Mouse (Mus musculus) neural tube, embryonic 15.5 days (tissue): ENCODE results near the gene Rexo4. TPM values are rescaled to one million over a fixed set of nuclear protein-coding genes. Genes with fewer than 3 reads are reported as not detected.

ENCODE experiments used
- ATAC-seq: fragments of 200-750 bp; cut with Nextera tagmentation; 2 replicates; pipeline ENCODE4 v1.8.0; 2017; ENCODE audit warnings: mild to moderate bottlenecking, moderate TSS enrichment, moderate library complexity; ENCODE audit not compliant: low FRiP score
- H3K27ac ChIP-seq: fragments of 300-500 bp; sonication (generic); replicated peaks from 2 replicates; pipeline ENCODE4 v1.5.1; 2015; ENCODE audit warnings: mild to moderate bottlenecking, inconsistent platforms
- H3K27me3 ChIP-seq: fragments of 300-500 bp; sonication (generic); replicated peaks from 2 replicates; pipeline ENCODE4 v1.6.1; 2015; ENCODE audit warnings: inconsistent platforms
- H3K36me3 ChIP-seq: fragments of 300-500 bp; sonication (generic); 2 replicates; pipeline ENCODE4 v1.6.1; 2015; ENCODE audit warnings: inconsistent platforms
- H3K4me1 ChIP-seq: fragments of 300-500 bp; sonication (generic); 2 replicates; pipeline ENCODE4 v1.6.1; 2015; ENCODE audit warnings: inconsistent platforms
- H3K4me2 ChIP-seq: fragments of 300-500 bp; sonication (generic); 2 replicates; pipeline ENCODE4 v1.6.1; 2015; ENCODE audit warnings: inconsistent platforms, mild to moderate bottlenecking, moderate library complexity
- H3K4me3 ChIP-seq: fragments of 300-500 bp; sonication (generic); replicated peaks from 2 replicates; pipeline ENCODE4 v1.5.1; 2015; ENCODE audit warnings: mild to moderate bottlenecking, inconsistent platforms
- H3K9ac ChIP-seq: fragments of 300-500 bp; sonication (generic); replicated peaks from 2 replicates; pipeline ENCODE4 v1.6.1; 2015; ENCODE audit warnings: mild to moderate bottlenecking, inconsistent platforms
- H3K9me3 ChIP-seq: fragments of 300-500 bp; sonication (generic); replicated peaks from 2 replicates; pipeline ENCODE4 v1.6.1; 2016; ENCODE audit warnings: inconsistent platforms
- WGBS: fragments of 180-500 bp; shearing (Covaris S2); methylation state at CpG from one replicate; pipeline ENCODE4 v1.1.7; 2015; ENCODE audit warnings: mixed read lengths; 5-methylcytosine and 5-hydroxymethylcytosine counted together
- polyA plus RNA-seq: library from polyadenylated mRNA; unstranded; fragments of >200 nt; fragmentation: Nextera tagmentation; extraction: Ambion mirVana; gene quantifications from 2 replicates; pipeline ENCODE4 v1.2.1, GENCODE M21; 2015

Gene Rexo4
- polyA plus RNA-seq, 1 experiment from 2014 or later = 38.0 TPM

- H3K27ac ChIP-seq = no peak overlapping the region
- H3K4me2 ChIP-seq = no peak overlapping the region
- H3K36me3 ChIP-seq = no peaks in the 10 kb centered on the region
- no peaks in the 10 kb centered on the region for H3K9me3 ChIP-seq
- 64% methylated on average over 1 of the region's 1 CpGs for WGBS
- H3K4me1 ChIP-seq = peaks cover 17% of the 10 kb centered on the region
- H3K27me3 ChIP-seq = no peaks in the 10 kb centered on the region
- no peak for ATAC-seq
- no peak overlapping the region for H3K9ac ChIP-seq
- H3K4me3 ChIP-seq = no peak overlapping the region
Observed at GRCm38 (mm10) chr2:26936425-26936824, 27.8 kb downstream of the Rexo4 start.

- no peaks in the 10 kb centered on the region for H3K27me3 ChIP-seq
- no peak overlapping the region for H3K9ac ChIP-seq
- ATAC-seq = no peak
- H3K4me1 ChIP-seq = peaks cover 29% of the 10 kb centered on the region
- H3K4me2 ChIP-seq = no peak overlapping the region
- H3K36me3 ChIP-seq = peaks cover 6% of the 10 kb centered on the region; the same call in 1 of the 2 replicates
- WGBS = 88% methylated on average over 2 of the region's 2 CpGs
- H3K4me3 ChIP-seq = no peak overlapping the region
- no peaks in the 10 kb centered on the region for H3K9me3 ChIP-seq
- H3K27ac ChIP-seq = no peak overlapping the region
Observed at GRCm38 (mm10) chr2:26935286-26935685, 28.9 kb downstream of the Rexo4 start.

GRCm38 (mm10) chr2:26933304-26934055 lies 30.7 kb downstream of the Rexo4 start, which contains the start of the genes Surf4 and Stkld1:
Gene Surf4 (minus strand): TSS chr2:26933928.
Gene Stkld1 (plus strand): TSS chr2:26934047.
- Histone ChIP-seq H3K4me1 (peaks cover 39% of the 10 kb centered on the region), H3K36me3 (peaks cover 20% of the 10 kb centered on the region), H3K9ac (peak within 1 kb of the TSS; percentile 98), H3K27me3 (no peaks in the 10 kb centered on the region), H3K4me2 (peak within 1 kb of the TSS; percentile 79), H3K27ac (peak within 1 kb of the TSS; percentile 80), H3K4me3 (peak within 1 kb of the TSS; percentile 89), H3K9me3 (no peaks in the 10 kb centered on the region)
- 1% methylated on average over 60 of the region's 70 CpGs for WGBS
- ATAC-seq = peak; percentile 96

- H3K9me3 ChIP-seq = no peaks in the 10 kb centered on the region
- no peaks in the 10 kb centered on the region for H3K27me3 ChIP-seq
- peak overlapping the region; percentile 89 for H3K4me3 ChIP-seq
- H3K27ac ChIP-seq = peak overlapping the region; percentile 80
- WGBS = 2% methylated on average over 47 of the region's 49 CpGs
- ATAC-seq = peak; percentile 56
- H3K4me2 ChIP-seq = peak overlapping the region; percentile 79
- H3K36me3 ChIP-seq = peaks cover 21% of the 10 kb centered on the region
- H3K9ac ChIP-seq = peak overlapping the region; percentile 98
- H3K4me1 ChIP-seq = peaks cover 39% of the 10 kb centered on the region
Observed at GRCm38 (mm10) chr2:26932473-26933303, 31.5 kb downstream of the Rexo4 start.

GRCm38 (mm10) chr2:26930390-26930789 lies 33.8 kb downstream of the Rexo4 start:
- H3K9me3 ChIP-seq = no peaks in the 10 kb centered on the region
- no peak overlapping the region for H3K9ac ChIP-seq
- peaks cover 39% of the 10 kb centered on the region for H3K4me1 ChIP-seq
- H3K4me2 ChIP-seq = no peak overlapping the region
- H3K27me3 ChIP-seq = no peaks in the 10 kb centered on the region
- H3K27ac ChIP-seq = no peak overlapping the region
- H3K36me3 ChIP-seq = peaks cover 34% of the 10 kb centered on the region
- no peak for ATAC-seq
- 31% methylated on average over 1 of the region's 1 CpGs for WGBS
- H3K4me3 ChIP-seq = no peak overlapping the region

GRCm38 (mm10) chr2:26927745-26928476 lies 36.3 kb downstream of the Rexo4 start:
- Histone ChIP-seq H3K4me1 (peaks cover 34% of the 10 kb centered on the region), H3K27me3 (no peaks in the 10 kb centered on the region), H3K4me3 (no peak overlapping the region), H3K9ac (no peak overlapping the region), H3K4me2 (no peak overlapping the region), H3K27ac (no peak overlapping the region), H3K36me3 (peaks cover 59% of the 10 kb centered on the region), H3K9me3 (no peaks in the 10 kb centered on the region)
- ATAC-seq = no peak
- 94% methylated on average over 6 of the region's 6 CpGs for WGBS

- Histone ChIP-seq H3K4me3 (no peak overlapping the region), H3K4me2 (no peak overlapping the region), H3K9me3 (no peaks in the 10 kb centered on the region), H3K27me3 (no peaks in the 10 kb centered on the region), H3K9ac (no peak overlapping the region), H3K27ac (no peak overlapping the region), H3K4me1 (peaks cover 18% of the 10 kb centered on the region), H3K36me3 (peaks cover 86% of the 10 kb centered on the region)
- no peak for ATAC-seq
- WGBS = 80% methylated on average over 9 of the region's 9 CpGs
Observed at GRCm38 (mm10) chr2:26921784-26922183, 42.4 kb downstream of the Rexo4 start.

GRCm38 (mm10) chr2:26920190-26920855 lies 43.9 kb downstream of the Rexo4 start:
- Histone ChIP-seq H3K9ac (no peak overlapping the region), H3K36me3 (peaks cover 73% of the 10 kb centered on the region), H3K27ac (no peak overlapping the region), H3K4me2 (no peak overlapping the region), H3K9me3 (no peaks in the 10 kb centered on the region), H3K4me1 (peaks cover 26% of the 10 kb centered on the region), H3K27me3 (no peaks in the 10 kb centered on the region), H3K4me3 (no peak overlapping the region)
- WGBS = 91% methylated on average over 6 of the region's 6 CpGs
- no peak for ATAC-seq

- Histone ChIP-seq H3K36me3 (peaks cover 66% of the 10 kb centered on the region), H3K27ac (no peak overlapping the region), H3K4me3 (no peak overlapping the region), H3K9me3 (no peaks in the 10 kb centered on the region), H3K27me3 (no peaks in the 10 kb centered on the region), H3K4me1 (peaks cover 32% of the 10 kb centered on the region), H3K9ac (no peak overlapping the region), H3K4me2 (no peak overlapping the region)
- ATAC-seq = no peak
- 88% methylated on average over 3 of the region's 3 CpGs for WGBS
Observed at GRCm38 (mm10) chr2:26919684-26920083, 44.5 kb downstream of the Rexo4 start.

- H3K27ac ChIP-seq = peak overlapping the region; percentile 86
- H3K36me3 ChIP-seq = peaks cover 64% of the 10 kb centered on the region
- peak overlapping the region; percentile 65 for H3K4me3 ChIP-seq
- 3% methylated on average over 13 of the region's 13 CpGs for WGBS
- H3K9me3 ChIP-seq = no peaks in the 10 kb centered on the region
- peak overlapping the region; percentile 97 for H3K4me2 ChIP-seq
- H3K9ac ChIP-seq = peak overlapping the region; percentile 86
- ATAC-seq = 0 out of 2 replicates have a peak, but pooled peaks have one; percentile 18
- no peaks in the 10 kb centered on the region for H3K27me3 ChIP-seq
- peaks cover 49% of the 10 kb centered on the region for H3K4me1 ChIP-seq
Observed at GRCm38 (mm10) chr2:26916738-26917137, 47.4 kb downstream of the Rexo4 start.
